Mouse (Mus musculus) layer of hippocampus, adult 9-10 months (tissue): Measurements from ENCODE around the gene Olfr1039.
"Not testable (repeated sequence)": the region's sequence is repeated elsewhere in the genome, so short reads cannot be mapped to it uniquely, and the experiment has no call there.

Experiments
- DNase-seq: peaks from one replicate; pipeline ENCODE4 v3.0.0; 2022; ENCODE audit warnings: low spot score

The Olfr1039 gene

GRCm38 (mm10) chr2:86135828-86136227 lies at the start of gene Olfr1039:
TSS of gene Olfr1039 (minus strand) at chr2:86135928.
- DNase-seq, result no peak

GRCm38 (mm10) chr2:86179950-86180349 lies 44.2 kb upstream of the Olfr1039 start:
- no peak for DNase-seq

GRCm38 (mm10) chr2:86177720-86178119 lies 42.0 kb upstream of the Olfr1039 start, which contains the start of gene Olfr1044:
TSS of gene Olfr1044 (minus strand) at chr2:86177820.
- no peak for DNase-seq

GRCm38 (mm10) chr2:86175422-86175821 lies 39.7 kb upstream of the Olfr1039 start:
- DNase-seq, result not testable (repeated sequence)

GRCm38 (mm10) chr2:86167422-86167821 lies 31.7 kb upstream of the Olfr1039 start, which contains the start of gene Olfr1043:
TSS of gene Olfr1043 (minus strand) at chr2:86167522.
- DNase-seq, result no peak

GRCm38 (mm10) chr2:86161738-86162137 lies 26.0 kb upstream of the Olfr1039 start, which contains the start of gene Olfr1042:
TSS of gene Olfr1042 (minus strand) at chr2:86161838.
- no peak for DNase-seq

GRCm38 (mm10) chr2:86146632-86147031 lies 10.9 kb upstream of the Olfr1039 start, which contains the start of gene Olfr1040:
TSS of gene Olfr1040 (minus strand) at chr2:86146732.
- no peak for DNase-seq

GRCm38 (mm10) chr2:86087285-86087684 lies 48.4 kb downstream of the Olfr1039 start, which contains the start of gene Olfr1037:
TSS of gene Olfr1037 (minus strand) at chr2:86087385.
- DNase-seq, result no peak

GRCm38 (mm10) chr2:86080478-86080877 lies 55.2 kb downstream of the Olfr1039 start:
- not testable (repeated sequence) for DNase-seq
